Mouse (Mus musculus): ENCODE measurements around the gene Tnfrsf23. TPM values are rescaled to one million over a fixed set of nuclear protein-coding genes. Genes with fewer than 3 reads are reported as not detected.

Gene Tnfrsf23
- polyA plus RNA-seq (2015; fragmentation: Illumina TruSeq; extraction: RNeasy Lipid Tissue Mini Kit (QIAGEN cat#74804); ENCODE audit: insufficient read depth, low replicate concordance): 3.0 TPM

GRCm38 (mm10) chr7:143685359-143686067 lies at the start of gene Tnfrsf23:
Gene Tnfrsf23, minus strand, starts transcription at chr7:143685872.

GRCm38 (mm10) chr7:143649034-143649768 lies 36.5 kb downstream of the Tnfrsf23 start, which contains the start of gene Tnfrsf22:
Gene Tnfrsf22, minus strand, starts transcription at chr7:143649661.

GRCm38 (mm10) chr7:143628540-143628939 lies 57.1 kb downstream of the Tnfrsf23 start, which contains the start of gene Tnfrsf26:
Gene Tnfrsf26, minus strand, starts transcription at chr7:143628722.

Other genes with a start within 250 kb of the Tnfrsf23 start
- gene Cdkn1c, start 224.8 kb downstream of the Tnfrsf23 start, polyA plus RNA-seq (2015; fragmentation: Illumina TruSeq; extraction: RNeasy Lipid Tissue Mini Kit (QIAGEN cat#74804); ENCODE audit: insufficient read depth, low replicate concordance): 3.0 TPM
- 0.19 TPM for gene Slc22a18, start 212.1 kb downstream of the Tnfrsf23 start, polyA plus RNA-seq (2015; fragmentation: Illumina TruSeq; extraction: RNeasy Lipid Tissue Mini Kit (QIAGEN cat#74804); ENCODE audit: insufficient read depth, low replicate concordance)
- not detected for gene Phlda2, start 182.7 kb downstream of the Tnfrsf23 start, polyA plus RNA-seq (2015; fragmentation: Illumina TruSeq; extraction: RNeasy Lipid Tissue Mini Kit (QIAGEN cat#74804); ENCODE audit: insufficient read depth, low replicate concordance)
- gene Nap1l4, start 136.8 kb downstream of the Tnfrsf23 start, polyA plus RNA-seq (2015; fragmentation: Illumina TruSeq; extraction: RNeasy Lipid Tissue Mini Kit (QIAGEN cat#74804); ENCODE audit: insufficient read depth, low replicate concordance): 166 TPM
- gene Cars, start 85.8 kb downstream of the Tnfrsf23 start, polyA plus RNA-seq (2015; fragmentation: Illumina TruSeq; extraction: RNeasy Lipid Tissue Mini Kit (QIAGEN cat#74804); ENCODE audit: insufficient read depth, low replicate concordance): 40.8 TPM
- gene Tnfrsf26, start 57.1 kb downstream of the Tnfrsf23 start, polyA plus RNA-seq (2015; fragmentation: Illumina TruSeq; extraction: RNeasy Lipid Tissue Mini Kit (QIAGEN cat#74804); ENCODE audit: insufficient read depth, low replicate concordance): 18.1 TPM
- gene Tnfrsf22, start 36.2 kb downstream of the Tnfrsf23 start, polyA plus RNA-seq (2015; fragmentation: Illumina TruSeq; extraction: RNeasy Lipid Tissue Mini Kit (QIAGEN cat#74804); ENCODE audit: insufficient read depth, low replicate concordance): 11.4 TPM
- gene Osbpl5, start 71.1 kb upstream of the Tnfrsf23 start, polyA plus RNA-seq (2015; fragmentation: Illumina TruSeq; extraction: RNeasy Lipid Tissue Mini Kit (QIAGEN cat#74804); ENCODE audit: insufficient read depth, low replicate concordance): 15.6 TPM
- gene Mrgprg, start 81.1 kb upstream of the Tnfrsf23 start, polyA plus RNA-seq (2015; fragmentation: Illumina TruSeq; extraction: RNeasy Lipid Tissue Mini Kit (QIAGEN cat#74804); ENCODE audit: insufficient read depth, low replicate concordance): not detected
- gene Mrgpre, start 98.6 kb upstream of the Tnfrsf23 start, polyA plus RNA-seq (2015; fragmentation: Illumina TruSeq; extraction: RNeasy Lipid Tissue Mini Kit (QIAGEN cat#74804); ENCODE audit: insufficient read depth, low replicate concordance): 3.0 TPM
- 17.9 TPM for gene Nadsyn1, start 137.0 kb upstream of the Tnfrsf23 start, polyA plus RNA-seq (2015; fragmentation: Illumina TruSeq; extraction: RNeasy Lipid Tissue Mini Kit (QIAGEN cat#74804); ENCODE audit: insufficient read depth, low replicate concordance)
- gene Dhcr7, start 137.3 kb upstream of the Tnfrsf23 start, polyA plus RNA-seq (2015; fragmentation: Illumina TruSeq; extraction: RNeasy Lipid Tissue Mini Kit (QIAGEN cat#74804); ENCODE audit: insufficient read depth, low replicate concordance): 17.5 TPM
- gene Gm498, start 181.0 kb upstream of the Tnfrsf23 start, polyA plus RNA-seq (2015; fragmentation: Illumina TruSeq; extraction: RNeasy Lipid Tissue Mini Kit (QIAGEN cat#74804); ENCODE audit: insufficient read depth, low replicate concordance): not detected